Mouse (Mus musculus) bone marrow, adult 2 months (tissue): ENCODE measurements around the gene Gas7. TPM values are rescaled to one million over a fixed set of nuclear protein-coding genes. Genes with fewer than 3 reads are reported as not detected.
A peak's percentile ranks its signal among the peaks of the same experiment; 100 is the strongest.

ENCODE experiments used
- H3K27ac ChIP-seq: fragments of 200-500 bp; 2 replicates; pipeline ENCODE4 v1.5.1; 2012; ENCODE audit warnings: low read depth, mild to moderate bottlenecking, control low read depth, inconsistent platforms, low read length; ENCODE audit not compliant: control insufficient read depth, poor library complexity, insufficient read depth
- H3K4me1 ChIP-seq: fragments of 200-500 bp; 2 replicates; pipeline ENCODE4 v1.6.1; 2011; ENCODE audit warnings: low read length; ENCODE audit not compliant: control insufficient read depth, insufficient read depth
- H3K4me3 ChIP-seq: fragments of 200-500 bp; replicated peaks from 2 replicates; pipeline ENCODE3; 2011; ENCODE audit warnings: mild to moderate bottlenecking, low read depth, low read length, control low read depth; ENCODE audit not compliant: control insufficient read depth
- CTCF ChIP-seq: fragments of 200-500 bp; IDR thresholded peaks from 2 replicates; pipeline ENCODE4 v1.5.1; 2011; ENCODE audit warnings: low read length, control low read depth; ENCODE audit not compliant: control insufficient read depth, insufficient read depth
- POLR2A ChIP-seq: fragments of 200-500 bp; IDR thresholded peaks from 2 replicates; pipeline ENCODE4 v1.6.1; 2011; ENCODE audit warnings: low read depth, mild to moderate bottlenecking, control low read depth, low read length, borderline replicate concordance; ENCODE audit not compliant: control insufficient read depth
- WGBS: fragments of 180-500 bp; shearing (Covaris S2); methylation state at CpG from one replicate; pipeline ENCODE4 v1.1.7; 2018; 5-methylcytosine and 5-hydroxymethylcytosine counted together
- polyA plus RNA-seq: library from polyadenylated mRNA; stranded (reverse); fragments of >200 nt; gene quantifications from 2 replicates; pipeline ENCODE4 v1.2.4, GENCODE M21; 2011; ENCODE audit warnings: low replicate concordance; ENCODE audit not compliant: missing spikeins, insufficient read depth, insufficient read length

Gene Gas7
- polyA plus RNA-seq, 1 experiment: 18.1 TPM

- Histone ChIP-seq H3K27ac (no peak overlapping the region), H3K4me1 (no peaks in the 10 kb centered on the region; the same call in none of the 2 replicates), H3K4me3 (no peak overlapping the region)
- 70% methylated on average over 2 of the region's 2 CpGs for WGBS
- TF ChIP-seq CTCF (no peak), POLR2A (no peak)
Observed at GRCm38 (mm10) chr11:67517748-67518147, 62.5 kb downstream of the Gas7 start.

GRCm38 (mm10) chr11:67518985-67519384, 63.7 kb downstream of the Gas7 start:
- TF ChIP-seq POLR2A (no peak), CTCF (no peak)
- H3K27ac ChIP-seq: no peak overlapping the region
- WGBS: 80% methylated on average over 8 of the region's 8 CpGs
- no peaks in the 10 kb centered on the region; the same call in none of the 2 replicates for H3K4me1 ChIP-seq
- no peak overlapping the region for H3K4me3 ChIP-seq

- H3K27ac ChIP-seq: no peak overlapping the region
- H3K4me3 ChIP-seq: no peak overlapping the region
- no peaks in the 10 kb centered on the region; the same call in none of the 2 replicates for H3K4me1 ChIP-seq
- TF ChIP-seq CTCF: no peak
- 72% methylated on average over 2 of the region's 2 CpGs for WGBS
Observed at GRCm38 (mm10) chr11:67522671-67523070, 67.4 kb downstream of the Gas7 start.

- no peaks in the 10 kb centered on the region; the same call in none of the 2 replicates for H3K4me1 ChIP-seq
- WGBS: 44% methylated on average over 3 of the region's 3 CpGs
- no peak for TF ChIP-seq CTCF
- no peak for TF ChIP-seq POLR2A
- no peak overlapping the region for H3K4me3 ChIP-seq
- no peak overlapping the region for H3K27ac ChIP-seq
Observed at GRCm38 (mm10) chr11:67523806-67524205, 68.6 kb downstream of the Gas7 start.

GRCm38 (mm10) chr11:67524731-67525130, 69.5 kb downstream of the Gas7 start:
- H3K4me3 ChIP-seq: no peak overlapping the region
- WGBS: 59% methylated on average over 2 of the region's 2 CpGs
- TF ChIP-seq POLR2A: no peak
- no peak for TF ChIP-seq CTCF
- H3K4me1 ChIP-seq: peaks cover 2% of the 10 kb centered on the region
- no peak overlapping the region for H3K27ac ChIP-seq

GRCm38 (mm10) chr11:67525841-67526240, 70.6 kb downstream of the Gas7 start:
- WGBS: 74% methylated on average over 3 of the region's 3 CpGs
- H3K27ac ChIP-seq: peak overlapping the region; percentile 61; the same call in 1 of the 2 replicates
- H3K4me1 ChIP-seq: peaks cover 2% of the 10 kb centered on the region
- no peak overlapping the region for H3K4me3 ChIP-seq
- TF ChIP-seq POLR2A: no peak

GRCm38 (mm10) chr11:67526621-67527545, 71.6 kb downstream of the Gas7 start:
- TF ChIP-seq CTCF (no peak), POLR2A (no peak)
- peaks cover 2% of the 10 kb centered on the region for H3K4me1 ChIP-seq
- peak overlapping the region; percentile 61 for H3K27ac ChIP-seq
- 46% methylated on average over 12 of the region's 12 CpGs for WGBS
- no peak overlapping the region for H3K4me3 ChIP-seq

GRCm38 (mm10) chr11:67531286-67531685, 76.0 kb downstream of the Gas7 start:
- H3K4me1 ChIP-seq: peaks cover 2% of the 10 kb centered on the region; the same call in 1 of the 2 replicates
- no peak overlapping the region for H3K27ac ChIP-seq
- H3K4me3 ChIP-seq: no peak overlapping the region
- no peak for TF ChIP-seq POLR2A
- TF ChIP-seq CTCF: no peak
- WGBS: 71% methylated on average over 2 of the region's 2 CpGs
